ENCODE assay signal across 26 mouse cellular contexts in genomic region chr4:34947181-34947580, GRCm38 (mm10). TPM values are rescaled to one million over a fixed set of nuclear protein-coding genes. Genes with fewer than 3 reads are reported as not detected.
"Had no signal": no experiment of that assay in that cellular context is flagged by ENCODE, and none has a peak within 500 bp of the region (broad histone marks: within the 10 kb centered on the region; RNA-seq: fewer than 3 reads in every experiment).

No protein-coding gene starts in this region.

- H3K4me1 ChIP-seq: kidney, embryonic 15.5 days; lung, embryonic 15.5 days; midbrain, embryonic 10.5 days; midbrain, embryonic 13.5 days; neural tube, embryonic 12.5 days; neural tube, embryonic 15.5 days; stomach, embryonic 15.5 days had no signal

- H3K4me2 ChIP-seq: kidney, embryonic 15.5 days; lung, embryonic 15.5 days; midbrain, embryonic 13.5 days; neural tube, embryonic 12.5 days; neural tube, embryonic 15.5 days; stomach, embryonic 15.5 days had no signal

- H3K4me3 ChIP-seq: kidney, embryonic 15.5 days; lung, embryonic 15.5 days; midbrain, embryonic 10.5 days; midbrain, embryonic 13.5 days; neural tube, embryonic 12.5 days; neural tube, embryonic 15.5 days; stomach, embryonic 15.5 days had no signal

- H3K27ac ChIP-seq: kidney, embryonic 15.5 days; liver, embryonic 14.5 days; lung, embryonic 15.5 days; midbrain, embryonic 10.5 days; midbrain, embryonic 13.5 days; neural tube, embryonic 12.5 days; neural tube, embryonic 15.5 days; stomach, embryonic 15.5 days had no signal

- H3K9ac ChIP-seq: kidney, embryonic 15.5 days; liver, embryonic 14.5 days; lung, embryonic 15.5 days; midbrain, embryonic 13.5 days; neural tube, embryonic 12.5 days; neural tube, embryonic 15.5 days; stomach, embryonic 15.5 days had no signal

- DNase-seq: kidney, adult 11 months; kidney, adult 8-10 months; kidney, postnatal 14 days; kidney, postnatal 4 days; lung, adult 18-20 months; lung, postnatal 10 days; lung, postnatal 36 days; right cerebral cortex, adult 18-20 months; right cerebral cortex, postnatal 25 days; spleen, adult 18-20 months; thymus, postnatal 25 days had no signal

- ATAC-seq: midbrain, embryonic 13.5 days; midbrain, embryonic 16.5 days had no signal

- H3K27me3 ChIP-seq: kidney, embryonic 15.5 days; lung, embryonic 15.5 days; midbrain, embryonic 13.5 days; neural tube, embryonic 12.5 days; neural tube, embryonic 15.5 days; stomach, embryonic 15.5 days had no signal

- H3K36me3 ChIP-seq: kidney, embryonic 15.5 days; lung, embryonic 15.5 days; midbrain, embryonic 10.5 days; midbrain, embryonic 13.5 days; neural tube, embryonic 12.5 days; neural tube, embryonic 15.5 days; stomach, embryonic 15.5 days had no signal

- H3K9me3 ChIP-seq: kidney, embryonic 15.5 days; lung, embryonic 15.5 days; midbrain, embryonic 10.5 days; midbrain, embryonic 13.5 days; neural tube, embryonic 12.5 days; neural tube, embryonic 15.5 days; stomach, embryonic 15.5 days had no signal

RNA-seq across cellular contexts. Expression of gene Cga, which starts 53.6 kb away (rescaled TPM):
- total RNA-seq: layer of hippocampus, adult 18-20 months; layer of hippocampus, postnatal 14 days; left cerebral cortex, postnatal 36 days had no signal
- polyA plus RNA-seq: kidney, embryonic 15.5 days; limb, embryonic 11.5 days; limb, embryonic 14.5 days; liver, embryonic 14.5 days; lung, embryonic 15.5 days; midbrain, embryonic 13.5 days; neural tube, embryonic 12.5 days; stomach, embryonic 15.5 days; urinary bladder, adult 2 months had no signal
